Mouse (Mus musculus) left cerebral cortex, postnatal 14 days (tissue): ENCODE data around the gene Gm49396. TPM values are rescaled to one million over a fixed set of nuclear protein-coding genes. Genes with fewer than 3 reads are reported as not detected.

ENCODE experiments used
- DNase-seq, 2 experiments: peaks; one replicate each; pipeline ENCODE4 v3.0.0; 2021 to 2022; ENCODE audit warnings: low spot score in 2 of 2, mixed read lengths in 1 of 2
- intact Hi-C: fragments of 180-260 bp; cut with DNase I; formaldehyde crosslinking; loops from one replicate; pipeline ENCODE4 v1.15.1; 2025
- long read RNA-seq, 2 experiments: library from polyadenylated mRNA; stranded (forward); transcript quantifications; one replicate each; pipeline ENCODE4 v2.0.0; 2021
- total RNA-seq, 2 experiments: library from RNA; stranded (reverse); gene quantifications; 2 replicates each; pipeline ENCODE4 v1.2.3; 2021

The Gm49396 gene
- total RNA-seq: 1 to 10 TPM; 3.8 to 4.6 TPM
- long read RNA-seq, experiment 1, partial matches to known transcripts: 1 of 18 reads
- long read RNA-seq, experiment 1, other reads (novel, unspliced or antisense): 16 of 18 reads
- long read RNA-seq, experiment 2, partial matches to known transcripts: 0 of 13 reads
- long read RNA-seq, experiment 2, other reads (novel, unspliced or antisense): 12 of 13 reads

DNA sequence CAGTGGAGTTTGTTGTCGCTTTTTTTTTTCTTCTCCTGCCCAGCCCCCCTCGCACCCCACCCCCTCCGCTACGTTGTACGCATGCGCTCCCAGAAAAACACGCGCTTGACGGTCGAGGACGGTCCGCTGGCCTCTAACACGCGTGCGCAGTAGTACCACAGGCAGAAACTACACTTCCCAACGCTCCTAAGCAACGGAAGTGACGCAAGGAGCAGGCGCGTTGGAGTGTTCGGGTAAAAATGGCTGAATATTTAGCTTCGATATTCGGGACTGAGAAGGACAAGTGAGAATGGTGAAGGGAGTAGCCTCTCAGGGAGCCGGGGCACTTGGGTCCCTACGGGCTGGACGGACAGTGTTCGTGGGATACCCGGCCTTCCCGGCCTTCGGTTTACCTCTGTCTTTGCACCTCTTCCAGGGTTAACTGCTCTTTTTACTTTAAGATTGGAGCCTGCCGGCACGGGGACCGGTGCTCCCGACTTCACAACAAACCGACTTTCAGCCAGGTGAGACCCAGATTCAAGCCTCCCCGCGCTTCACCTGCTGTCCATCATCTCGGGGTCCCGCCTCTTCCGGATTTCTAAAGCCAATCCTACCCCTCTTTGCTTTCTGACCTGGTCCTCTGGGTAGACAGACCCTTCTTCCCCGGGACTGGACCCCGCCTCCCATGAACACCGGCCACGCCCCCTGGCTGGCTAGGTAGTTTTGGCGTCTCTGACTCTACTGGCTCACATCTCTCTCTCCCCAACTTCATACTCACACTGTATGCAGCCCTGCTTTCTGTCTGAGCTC, at the start of gene Gm49396, which contains the start of the genes U2af1l4 and Psenen:
Gm49396 (plus strand) TSS at position 228 of the 789 bp plus-strand sequence.
U2af1l4 (plus strand) TSS at position 185 of the 789 bp plus-strand sequence.
Psenen (minus strand) TSS at position 511 of the 789 bp plus-strand sequence.
- intact Hi-C loops: no loop called here
- peak; percentile 97 to 98 for DNase-seq

DNA sequence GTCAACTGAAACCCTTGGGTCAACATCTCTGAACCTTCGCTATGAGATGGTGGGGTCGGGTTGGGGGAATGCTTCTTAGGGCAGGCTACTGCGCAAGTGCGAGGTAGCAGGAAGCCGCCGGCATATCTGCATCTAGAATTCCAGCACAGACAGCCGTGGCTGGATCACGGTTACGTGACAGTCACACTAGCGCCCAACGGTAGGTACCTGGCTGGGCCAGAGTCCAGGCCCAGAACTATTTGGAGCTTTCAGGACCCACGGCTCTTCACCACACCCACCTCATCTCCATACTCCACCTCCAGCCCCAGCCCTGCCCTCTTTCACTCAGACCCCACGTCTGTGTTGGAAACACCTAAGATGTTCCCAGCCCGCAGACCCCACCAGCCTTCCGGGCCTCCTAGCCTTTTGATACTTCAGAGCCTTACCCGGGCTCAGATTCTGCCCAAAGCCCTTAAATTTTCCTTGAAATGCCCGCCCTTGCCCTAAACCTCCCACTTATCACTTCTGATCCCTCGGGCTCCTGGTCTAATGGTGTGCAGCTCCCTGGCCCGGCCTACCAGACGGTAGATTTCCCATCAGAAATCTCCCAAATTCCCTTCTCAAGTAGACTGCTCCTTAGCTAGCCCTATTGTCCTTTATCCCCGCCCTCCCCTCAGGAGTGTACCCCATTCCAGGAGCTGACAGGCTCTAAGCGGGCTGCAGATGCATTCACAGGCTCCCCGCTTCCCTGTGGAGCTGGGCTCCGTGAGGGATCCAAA, 48.0 kb upstream of the Gm49396 start:
- intact Hi-C loops: no loop called here
- no peak for DNase-seq

DNA sequence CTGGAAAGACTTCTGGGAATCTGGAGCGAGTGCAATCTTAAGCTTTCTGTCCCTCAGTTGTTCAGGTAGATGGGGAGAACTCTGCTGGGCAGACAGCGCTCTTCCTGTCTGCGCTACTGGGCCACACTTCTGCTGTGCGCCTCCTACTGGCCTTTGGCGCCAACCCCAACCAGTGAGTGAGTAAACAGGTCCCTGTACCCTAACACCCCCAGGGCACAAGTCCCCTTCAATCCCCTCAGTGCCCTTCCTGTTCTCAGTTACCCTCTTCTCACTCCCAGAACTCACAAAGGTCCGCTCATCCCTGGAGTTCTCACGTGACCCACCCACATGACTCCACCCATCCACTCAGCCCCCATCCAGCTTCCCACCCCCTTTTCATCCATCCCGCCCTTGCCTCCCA, 44.8 kb upstream of the Gm49396 start:
- intact Hi-C loops: no loop called here
- DNase-seq: no peak

DNA sequence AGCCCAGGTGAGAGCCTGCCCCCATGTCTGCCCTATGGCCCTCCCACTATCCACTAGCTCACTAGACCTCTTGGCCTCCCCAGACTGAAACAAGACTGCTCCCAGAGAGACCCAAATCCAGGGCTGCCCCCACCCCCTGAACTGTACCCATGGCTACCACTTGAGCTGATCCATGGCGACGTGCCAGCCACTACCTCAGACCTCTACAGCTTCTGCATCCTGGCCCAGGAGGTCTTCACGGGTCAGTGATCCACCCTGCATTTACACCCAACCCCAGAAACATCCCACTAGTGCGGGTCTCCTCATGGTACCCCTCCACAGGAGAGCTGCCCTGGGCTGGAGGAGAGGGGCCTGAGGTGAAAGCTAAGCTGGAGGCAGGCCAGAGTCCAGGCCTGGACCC, 42.7 kb upstream of the Gm49396 start:
- DNase-seq: no peak
- intact Hi-C loops: no loop called here

DNA sequence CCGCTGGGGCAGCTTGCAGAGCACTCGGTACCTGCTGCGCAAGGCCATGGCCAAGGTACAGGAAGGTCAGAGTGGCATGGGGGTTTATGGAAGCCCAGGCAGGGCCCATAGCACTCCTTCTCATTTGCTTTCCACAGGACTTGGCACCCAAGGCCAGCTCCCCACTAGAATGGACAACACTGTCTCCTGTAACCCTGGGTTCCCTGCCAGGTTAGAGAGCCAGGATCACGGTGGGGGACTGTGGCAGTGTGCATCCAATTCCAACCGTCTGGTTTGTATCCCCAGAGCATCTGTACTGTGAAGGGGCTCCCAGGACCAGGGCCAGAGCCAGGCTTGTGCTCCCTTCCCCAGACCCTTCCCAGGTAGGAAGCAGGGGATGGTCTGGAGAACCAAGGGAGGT, 42.3 kb upstream of the Gm49396 start:
- intact Hi-C loops: no loop called here
- DNase-seq: no peak

DNA sequence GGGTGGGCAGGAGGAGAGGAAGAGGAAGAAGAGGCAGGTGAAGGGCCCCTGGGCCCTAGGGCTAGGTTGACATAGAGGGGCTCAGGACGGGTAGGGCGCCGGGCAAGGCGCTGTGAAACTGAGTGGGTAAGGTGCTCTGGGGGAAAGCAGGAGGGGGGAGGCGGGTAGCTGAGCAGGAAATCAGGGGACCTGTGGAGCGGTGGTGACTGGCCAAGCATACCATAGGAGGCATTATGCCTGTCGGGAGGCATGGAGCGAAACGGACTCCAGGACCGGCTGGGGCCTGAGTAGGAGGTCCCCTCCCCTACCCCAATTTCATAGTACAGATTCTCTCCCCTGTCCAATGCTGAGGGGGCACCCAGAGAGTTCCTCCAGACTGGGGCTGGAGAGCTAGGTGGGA, 40.3 kb upstream of the Gm49396 start:
- no peak for DNase-seq
- intact Hi-C loops: no loop called here

DNA sequence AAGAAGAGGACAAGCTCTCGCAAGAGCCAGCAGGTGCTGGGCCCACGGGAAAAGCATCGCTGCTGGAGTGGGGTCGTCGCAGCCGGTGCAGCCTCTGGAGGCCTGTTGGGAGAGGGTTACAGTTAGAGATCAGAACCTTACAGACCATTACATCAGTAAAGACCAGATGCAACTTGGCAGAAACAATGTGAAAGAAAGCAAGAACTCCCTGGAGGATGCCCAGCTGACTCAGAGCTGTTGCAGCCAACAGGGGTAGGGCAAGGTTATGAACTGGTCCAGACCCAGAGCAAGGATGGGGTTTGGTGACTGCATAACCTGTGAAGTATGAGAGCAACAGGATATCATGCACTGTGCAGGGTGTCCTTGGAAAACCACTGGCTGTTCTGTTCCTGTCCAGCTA, 38.7 kb upstream of the Gm49396 start:
- intact Hi-C loops: no loop called here
- DNase-seq: no peak

DNA sequence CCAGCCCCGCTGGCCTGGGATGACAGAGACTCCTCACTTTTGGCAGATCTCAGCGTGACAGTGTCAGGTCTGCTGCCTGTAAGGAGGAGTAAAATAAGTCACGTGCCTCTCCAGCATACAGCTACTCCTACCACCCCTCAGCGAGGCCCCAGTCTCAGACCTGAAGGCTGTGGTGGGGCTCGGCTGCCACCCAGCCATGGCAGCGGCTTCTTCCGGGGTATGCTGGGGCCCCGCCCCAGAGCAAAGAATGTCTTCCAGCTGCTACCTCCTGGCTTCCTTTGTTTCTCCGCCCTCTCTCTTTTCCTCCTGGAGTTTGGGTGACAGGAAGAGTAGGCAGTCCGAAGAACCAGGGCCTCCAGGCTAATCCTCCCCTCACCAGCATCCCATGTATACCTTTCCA, 37.2 kb upstream of the Gm49396 start:
- DNase-seq: no peak
- intact Hi-C loops: no loop called here

DNA sequence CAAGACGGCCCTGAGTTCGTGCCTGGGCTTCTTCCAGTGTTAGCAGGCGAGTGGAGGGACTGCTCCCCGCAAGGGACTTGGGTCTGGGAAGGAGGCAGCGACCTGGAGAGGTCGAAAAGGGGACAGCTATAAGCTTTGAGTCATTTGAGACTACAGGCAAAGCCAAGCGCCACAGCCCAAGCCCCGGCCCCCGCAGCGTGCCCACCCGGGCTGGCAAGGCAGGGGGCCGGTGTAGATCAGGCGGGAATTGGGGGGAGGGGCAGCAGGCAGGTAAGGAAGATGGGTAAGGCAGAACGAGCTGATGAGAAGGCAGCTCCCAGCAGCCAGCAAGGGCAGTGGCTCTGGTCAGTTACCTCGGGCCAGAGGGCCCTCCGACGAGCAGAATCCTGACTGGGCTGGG, 36.7 kb upstream of the Gm49396 start:
- no peak for DNase-seq
- intact Hi-C loops: no loop called here

DNA sequence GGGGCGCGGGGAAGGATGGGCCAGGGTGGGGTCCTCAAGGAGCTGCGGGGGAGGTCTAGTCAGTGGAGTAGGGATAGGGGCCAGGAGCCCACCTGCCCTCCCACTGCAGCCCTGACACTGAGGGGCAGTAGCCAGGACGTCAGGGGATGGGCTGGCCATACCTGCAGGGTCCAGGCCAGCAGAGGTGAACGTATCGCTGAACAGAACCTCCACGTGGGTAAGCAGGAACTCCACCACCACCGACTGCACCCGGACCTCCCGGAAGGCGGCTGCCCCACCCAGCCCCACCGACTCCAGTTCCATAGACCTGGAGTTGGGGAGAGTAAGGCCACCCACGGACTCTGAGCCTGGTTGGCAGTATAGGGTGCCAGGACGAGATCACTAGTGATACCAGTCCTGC, 36.2 kb upstream of the Gm49396 start:
- intact Hi-C loops: no loop called here
- no peak for DNase-seq

DNA sequence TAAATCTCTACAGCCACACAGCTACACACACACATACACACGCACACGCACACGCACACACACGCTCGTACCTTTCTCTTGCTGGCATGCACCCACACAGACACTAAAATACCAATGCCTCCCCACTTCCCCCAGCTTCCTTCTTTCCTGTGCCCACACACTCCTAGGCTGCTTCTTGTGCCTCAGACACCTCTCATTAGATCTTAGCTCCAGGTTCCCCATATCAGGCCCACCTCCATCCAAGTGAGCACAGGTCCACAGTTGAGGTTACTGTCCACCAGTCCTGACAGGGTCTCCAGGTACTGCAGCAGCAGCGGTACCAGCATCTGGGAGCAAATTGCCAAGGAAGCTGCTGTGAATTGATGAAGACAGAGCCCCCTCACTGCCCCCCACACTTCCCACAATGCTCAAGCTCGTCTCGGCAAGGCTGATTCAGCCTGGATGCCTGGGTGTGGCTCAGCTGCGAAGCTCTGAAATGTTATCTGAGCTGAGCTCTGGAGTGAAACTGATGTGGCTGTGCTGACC, 31.8 kb upstream of the Gm49396 start:
- DNase-seq: peak; percentile 74 to 90
- intact Hi-C loops: no loop called here

DNA sequence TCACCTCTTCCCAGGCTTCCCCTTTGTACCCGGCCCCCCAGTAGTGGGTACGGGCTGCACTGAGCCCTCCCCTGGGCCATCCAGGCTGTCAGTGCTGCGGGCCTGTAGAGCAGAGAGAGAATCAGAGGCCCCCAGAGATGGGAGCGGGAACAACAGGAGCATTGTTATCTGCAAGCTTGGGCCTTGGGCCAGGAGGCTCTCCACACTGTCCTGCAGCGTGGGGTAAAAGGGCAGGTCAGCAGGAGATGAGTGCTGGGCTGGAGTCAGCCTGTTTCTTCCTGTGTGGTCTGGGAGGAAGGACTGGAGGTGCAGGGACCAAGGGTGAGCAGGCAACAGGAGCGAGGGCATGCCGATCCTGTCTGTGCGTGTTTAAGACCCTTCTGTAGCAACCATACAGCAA, 30.2 kb upstream of the Gm49396 start:
- intact Hi-C loops: no loop called here
- no peak for DNase-seq

DNA sequence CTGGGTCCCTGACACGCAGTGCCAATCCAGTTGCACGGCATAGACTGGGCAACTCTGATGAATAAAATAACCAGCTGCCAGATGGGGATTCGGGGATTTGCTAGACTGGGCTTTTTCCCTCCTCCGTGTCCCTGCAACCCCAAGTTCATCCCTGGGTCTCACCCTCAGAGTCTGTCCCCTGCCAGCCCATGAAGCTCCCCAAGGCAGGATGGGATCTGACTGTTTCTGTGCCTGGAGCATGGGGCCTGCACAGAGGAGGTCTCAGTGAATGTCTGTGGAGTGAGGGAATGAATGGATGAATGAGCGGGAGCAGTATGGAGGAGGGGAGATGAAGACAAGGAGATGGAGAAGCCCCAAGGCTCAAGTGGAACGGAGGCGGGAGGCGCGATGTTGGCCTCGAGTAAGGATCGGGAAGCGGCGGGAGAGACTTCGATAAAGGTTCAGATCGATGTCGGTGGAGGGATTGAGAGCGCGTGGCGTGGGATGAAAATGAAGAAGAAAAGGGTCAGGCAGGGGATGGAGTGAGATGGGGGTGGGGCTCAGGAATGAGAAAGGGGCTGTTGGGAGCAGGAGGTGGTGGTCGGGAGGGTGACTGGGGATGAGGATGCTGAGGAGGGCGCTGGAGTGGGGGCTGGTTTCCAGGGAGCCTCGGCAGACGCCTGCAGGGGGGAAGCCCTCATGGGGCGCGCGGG, 29.1 kb upstream of the Gm49396 start:
- DNase-seq: peak in 1 of 2 experiments; percentile 50
- intact Hi-C loops: no loop called here

DNA sequence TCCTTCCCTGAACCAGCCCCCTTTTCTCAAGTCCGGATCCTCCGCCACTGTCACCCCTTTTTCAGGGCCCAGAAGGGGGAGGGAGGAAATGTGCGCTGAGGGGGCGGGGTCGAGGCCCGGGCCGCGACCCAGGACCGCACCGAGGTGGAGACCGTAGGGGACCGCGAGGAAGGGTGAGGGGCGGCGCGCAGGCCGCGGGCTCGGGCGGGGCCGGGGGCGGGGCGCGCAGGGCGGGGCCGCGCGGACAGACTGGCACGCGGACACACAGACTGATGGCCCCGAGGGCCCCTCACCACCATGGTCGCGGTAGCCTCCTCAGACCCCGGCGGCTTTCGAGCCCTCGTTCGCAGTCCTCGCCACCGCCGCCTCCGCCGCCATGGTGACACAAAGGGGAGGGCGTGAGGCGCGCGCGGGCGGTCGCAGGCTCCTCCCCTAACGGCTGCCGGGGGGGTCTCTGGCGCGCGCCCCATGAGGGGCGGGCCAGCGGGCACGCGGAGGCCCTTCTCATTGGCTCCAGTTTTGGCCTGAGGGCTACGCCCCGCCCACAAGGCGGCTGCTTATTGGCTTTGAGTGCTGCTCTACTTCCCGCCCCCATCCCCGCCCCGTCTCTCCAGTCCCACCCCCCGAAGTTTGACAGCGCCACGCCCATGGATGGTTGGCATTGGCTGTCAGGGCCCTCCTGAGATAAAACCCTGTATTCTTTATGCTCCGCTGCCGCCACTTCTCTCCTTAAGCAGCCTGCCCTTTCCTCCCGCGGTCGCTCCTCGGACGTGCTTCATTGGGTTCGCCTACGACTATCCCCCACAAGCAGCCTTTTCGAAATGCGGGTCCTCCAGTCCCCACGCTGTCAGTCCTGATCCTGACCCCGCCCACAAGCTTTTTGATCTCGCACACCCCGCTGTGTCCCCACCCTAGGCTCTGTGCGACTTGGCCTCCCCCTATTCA, 28.2 kb upstream of the Gm49396 start, which contains the start of gene Arhgap33:
Arhgap33 (minus strand) TSS at position 428 of the 945 bp plus-strand sequence.
- DNase-seq: peak; percentile 97 to 98
- intact Hi-C loops: no loop called here

DNA sequence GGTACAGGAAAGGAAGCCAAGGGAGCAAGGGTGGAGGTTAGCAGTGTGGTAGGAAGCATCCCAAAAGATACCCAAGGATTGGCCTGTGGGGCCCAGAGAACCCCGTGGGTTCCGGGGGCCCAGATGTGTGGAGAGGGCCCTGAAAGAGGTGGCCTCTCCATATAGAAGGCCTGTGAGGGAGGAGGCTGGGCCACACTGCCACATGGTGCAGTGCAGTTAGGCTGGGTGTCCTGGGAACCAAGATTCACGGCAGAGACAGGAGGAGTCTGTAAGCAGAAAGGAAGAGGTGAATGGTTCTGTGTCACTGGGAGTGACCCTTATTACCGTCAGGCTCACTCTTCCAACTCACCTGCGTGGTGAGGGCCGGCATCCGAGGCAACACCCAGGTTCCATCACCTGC, 22.6 kb upstream of the Gm49396 start:
- intact Hi-C loops: no loop called here

DNA sequence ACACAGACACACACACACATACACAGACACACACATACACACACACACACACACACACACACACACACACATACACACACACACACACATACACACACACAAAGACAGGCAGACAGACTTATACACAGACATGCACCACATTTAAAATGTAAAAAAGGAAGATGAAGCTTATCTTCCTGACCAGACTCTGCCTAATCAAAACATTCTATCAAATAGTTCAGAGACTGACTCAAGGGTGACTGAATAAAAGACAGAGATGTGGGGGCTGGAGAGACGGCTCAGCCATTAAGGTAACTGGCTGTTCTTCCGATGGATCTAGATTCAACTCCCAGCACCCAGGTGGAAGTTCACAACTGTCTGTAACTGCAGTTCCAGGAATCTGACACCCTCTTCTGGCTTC, 18.8 kb upstream of the Gm49396 start:
- DNase-seq: no peak
- intact Hi-C loops: no loop called here

More for the DNA sequence above, 22.6 kb upstream of the Gm49396 start:
- DNase-seq: no peak

DNA sequence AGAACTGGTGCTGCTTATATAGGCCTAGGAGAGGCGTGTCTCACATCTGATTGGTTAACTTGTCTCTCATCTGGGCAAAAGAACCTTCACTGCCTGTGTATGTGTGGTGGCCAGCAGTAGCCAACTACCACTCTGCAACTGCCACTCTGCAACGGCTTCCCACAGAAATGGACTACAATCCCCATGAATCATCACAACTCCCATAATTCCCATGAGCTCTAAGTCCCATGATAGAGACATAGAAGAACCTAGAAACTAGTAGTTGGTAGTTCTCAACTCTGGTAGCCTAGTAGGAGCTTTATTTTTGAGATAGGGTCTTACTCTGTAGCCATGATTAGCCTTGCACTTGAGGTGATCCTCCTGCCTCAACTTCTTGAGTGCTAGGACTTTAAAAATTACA, 13.3 kb upstream of the Gm49396 start:
- no peak for DNase-seq
- intact Hi-C loops: loop anchor here (5.0 kb wide), 1 partner anchor 58 kb away; the partner anchor contains the start of gene Prodh2

DNA sequence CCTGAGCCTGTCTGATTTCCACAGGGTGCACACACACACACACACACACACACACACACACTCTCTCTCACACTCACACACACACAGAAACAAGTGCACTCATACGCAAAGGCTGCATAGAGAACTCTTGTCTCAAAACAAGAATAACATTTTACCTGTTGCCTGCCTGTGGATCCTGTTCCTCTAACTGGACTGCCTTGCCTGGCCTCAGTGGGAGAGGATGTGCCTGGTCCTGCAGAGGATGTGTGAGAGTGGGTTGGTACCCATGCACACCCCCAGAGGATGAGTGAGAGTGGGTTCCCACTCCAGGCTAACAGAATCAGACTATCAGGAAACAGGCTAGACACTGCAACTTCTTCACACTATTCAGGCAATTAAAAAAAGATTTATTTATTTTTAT, 12.5 kb upstream of the Gm49396 start:
- intact Hi-C loops: loop anchor here (5.0 kb wide), 1 partner anchor 58 kb away; the partner anchor contains the start of gene Prodh2
- no peak for DNase-seq
